Mouse (Mus musculus) leukemia stem cell, adult 10-12 weeks (primary cell): Measurements from ENCODE around the gene Fam192a. TPM values are rescaled to one million over a fixed set of nuclear protein-coding genes. Genes with fewer than 3 reads are reported as not detected.

ENCODE experiments used
- polyA plus RNA-seq: library from polyadenylated mRNA; stranded (reverse); fragments of >175 nt; gene quantifications from 2 replicates; pipeline ENCODE4 v1.2.3, GENCODE M21; 2012; ENCODE audit warnings: low replicate concordance

Fam192a gene
- 17.6 and 35.3 TPM in 2 replicates for polyA plus RNA-seq

GRCm38 (mm10) chr8:94601607-94602385, at the start of gene Fam192a, which contains the start of gene Rspry1:
Gene Fam192a, minus strand, starts transcription at chr8:94601997.
Gene Rspry1, plus strand, starts transcription at chr8:94601937.

GRCm38 (mm10) chr8:94532873-94533671, 68.7 kb downstream of the Fam192a start, which contains the start of gene Cpne2:
Gene Cpne2, plus strand, starts transcription at chr8:94532990.

Other genes with a start within 250 kb of the Fam192a start
- gene Herpud1, start 215.6 kb downstream of the Fam192a start, polyA plus RNA-seq = 97.5 and 121 TPM in 2 replicates
- 36.7 and 53.1 TPM in 2 replicates for gene Nlrc5, start 167.6 kb downstream of the Fam192a start, polyA plus RNA-seq
- gene Cpne2, start 69.0 kb downstream of the Fam192a start, polyA plus RNA-seq = 61.8 and 73.0 TPM in 2 replicates
- gene Rspry1, start 60 bp downstream of the Fam192a start, polyA plus RNA-seq = 6.5 and 8.1 TPM in 2 replicates
- 5.8 and 16.9 TPM in 2 replicates for gene Arl2bp, start 64.6 kb upstream of the Fam192a start, polyA plus RNA-seq
- gene Pllp, start 94.3 kb upstream of the Fam192a start, polyA plus RNA-seq = not detected in 2 replicates
- 0.25 and 0.47 TPM in 2 replicates for gene Ccl22, start 143.6 kb upstream of the Fam192a start, polyA plus RNA-seq
- gene Cx3cl1, start 170.0 kb upstream of the Fam192a start, polyA plus RNA-seq = 0.07 and 0.10 TPM in 2 replicates
- gene Ccl17, start 208.5 kb upstream of the Fam192a start, polyA plus RNA-seq = not detected in 2 replicates
- 89.1 and 112 TPM in 2 replicates for gene Coq9, start 236.3 kb upstream of the Fam192a start, polyA plus RNA-seq
- 103 and 1,167 TPM in 2 replicates for gene Ciapin1, start 236.4 kb upstream of the Fam192a start, polyA plus RNA-seq